Mouse (Mus musculus) left cerebral cortex, postnatal 14 days (tissue): ENCODE measurements around the gene St3gal2. TPM values are rescaled to one million over a fixed set of nuclear protein-coding genes. Genes with fewer than 3 reads are reported as not detected.
"Not testable (repeated sequence)": the region's sequence is repeated elsewhere in the genome, so short reads cannot be mapped to it uniquely, and the experiment has no call there.

Experiments
- DNase-seq, 2 experiments: peaks; one replicate each; pipeline ENCODE4 v3.0.0; 2021 to 2022; ENCODE audit warnings: low spot score in 2 of 2, mixed read lengths in 1 of 2
- intact Hi-C: fragments of 180-260 bp; cut with DNase I; formaldehyde crosslinking; loops from one replicate; pipeline ENCODE4 v1.15.1; 2025
- total RNA-seq, 2 experiments: library from RNA; stranded (reverse); gene quantifications; 2 replicates each; pipeline ENCODE4 v1.2.3; 2021

St3gal2 gene
- total RNA-seq, 2 experiments from 2014 or later = 84.6 to 88.4 TPM

DNA sequence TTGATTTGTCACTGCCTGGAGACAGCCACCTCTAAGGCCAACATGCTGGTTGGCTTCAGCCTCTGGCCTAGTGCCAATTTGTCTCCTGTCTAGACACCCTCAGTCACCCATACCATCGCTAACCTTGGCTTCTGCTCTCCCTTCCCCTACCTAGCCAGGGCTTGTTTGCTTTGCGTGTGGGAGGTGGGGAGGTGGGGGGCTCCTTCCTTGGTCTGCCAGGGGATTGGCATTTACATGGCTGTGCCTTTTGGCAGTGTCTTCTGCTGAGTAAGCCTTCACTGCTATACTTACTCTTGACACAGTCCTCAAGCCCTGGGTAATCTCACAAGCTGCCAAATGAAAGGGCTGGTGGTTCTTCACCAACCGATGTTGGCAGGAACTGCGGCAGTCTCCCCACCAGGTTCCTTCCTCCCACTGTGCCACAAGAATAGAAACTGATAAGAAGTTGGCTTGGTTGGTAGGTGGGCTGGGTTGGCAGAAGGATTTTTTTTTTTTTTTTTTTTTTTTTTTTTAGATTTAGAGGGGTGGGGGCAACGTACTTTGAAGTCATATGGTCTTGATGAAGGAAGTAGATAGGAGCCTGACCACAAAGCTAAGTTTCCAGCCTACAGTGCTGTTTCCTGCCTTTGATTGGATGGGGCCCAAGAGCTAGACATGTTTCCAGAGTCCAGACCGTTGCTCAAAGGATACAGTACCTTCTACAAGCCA, 19.3 kb downstream of the St3gal2 start:
- intact Hi-C loops = no loop called here
- peak; percentile 65 to 85 for DNase-seq

- intact Hi-C loops = no loop called here
- no peak for DNase-seq
Observed at GRCm38 (mm10) chr8:110940682-110941452, 21.1 kb downstream of the St3gal2 start.

DNA sequence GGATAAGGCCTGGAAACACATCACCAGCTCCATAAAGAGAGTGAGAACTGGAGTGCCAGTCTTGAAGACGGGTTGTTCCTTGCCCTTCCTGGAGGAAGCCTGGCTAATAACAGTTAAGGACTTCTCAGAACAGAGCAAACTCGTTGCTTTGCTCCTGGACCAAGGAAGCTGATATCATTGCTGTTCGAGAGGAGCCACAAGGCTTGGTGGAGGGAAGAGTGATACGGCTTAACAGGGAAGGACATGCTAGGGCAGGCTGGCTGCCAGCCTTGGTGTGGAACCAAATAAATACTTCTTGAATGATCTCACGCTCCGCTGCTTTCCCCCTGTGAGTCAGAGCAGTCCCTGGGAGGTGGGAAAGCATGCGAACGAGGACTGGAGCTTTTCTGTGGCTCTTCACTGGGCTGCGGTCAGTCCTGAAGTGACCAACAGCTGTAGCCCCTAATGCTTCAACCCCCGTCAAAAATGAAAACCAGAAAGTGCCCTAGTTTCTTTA, 21.8 kb downstream of the St3gal2 start:
- no peak for DNase-seq
- intact Hi-C loops = no loop called here

DNA sequence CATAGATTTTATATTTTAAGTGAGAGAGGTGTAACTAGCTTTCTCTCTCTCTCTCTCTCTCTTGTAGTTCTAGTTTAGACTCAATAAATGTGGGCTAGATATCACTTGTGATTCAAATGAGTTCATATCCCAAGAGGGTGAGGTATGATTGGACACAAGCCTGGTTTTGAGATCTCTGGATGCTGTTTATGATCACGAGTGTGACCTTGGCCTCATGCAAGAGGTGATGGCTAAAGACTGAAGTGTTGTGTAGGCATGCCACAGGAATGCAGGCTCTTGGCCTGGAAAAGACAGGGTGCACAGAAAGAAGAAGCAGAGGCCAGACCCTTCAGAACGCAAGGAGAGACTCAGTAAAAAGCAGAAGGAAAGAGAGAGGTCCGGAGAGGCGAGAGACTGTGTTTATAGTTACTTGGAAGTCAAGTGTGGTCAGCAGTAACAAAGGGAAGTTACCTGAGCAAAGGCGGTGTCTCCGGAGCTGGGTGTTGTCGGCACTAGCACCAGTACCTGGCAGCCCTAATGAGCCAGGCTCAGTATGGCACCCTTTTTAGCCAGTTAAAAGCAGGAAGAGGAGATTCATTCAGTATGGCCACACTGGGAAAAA, 24.7 kb downstream of the St3gal2 start:
- DNase-seq = no peak
- intact Hi-C loops = no loop called here

- intact Hi-C loops = no loop called here
- DNase-seq = no peak
Observed at GRCm38 (mm10) chr8:110945716-110946115, 26.0 kb downstream of the St3gal2 start.

DNA sequence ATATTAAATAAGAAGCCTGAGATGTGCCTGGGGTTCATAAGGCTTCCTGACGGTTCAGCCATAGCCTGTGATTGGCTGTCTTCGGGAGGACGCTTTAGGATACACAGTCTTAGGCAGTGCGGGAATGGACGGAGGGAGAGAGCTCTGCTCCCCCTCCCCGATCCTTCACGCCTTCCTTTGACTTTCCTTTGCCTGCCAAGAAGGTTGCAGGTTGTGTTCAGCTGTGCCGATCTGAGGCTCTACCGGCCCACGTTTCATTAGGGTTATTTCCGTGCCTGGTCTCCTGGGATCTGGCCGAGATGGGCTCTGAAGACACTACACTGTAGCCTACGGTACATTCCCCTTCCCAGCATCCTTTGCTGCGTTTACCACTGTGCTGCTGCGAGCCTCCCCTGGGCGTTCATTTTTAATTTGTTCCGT, 30.4 kb downstream of the St3gal2 start:
- intact Hi-C loops = no loop called here
- DNase-seq = peak in 1 of 2 experiments; percentile 39

- intact Hi-C loops = no loop called here
- DNase-seq = no peak
Observed at GRCm38 (mm10) chr8:110954776-110955175, 35.1 kb downstream of the St3gal2 start.

GRCm38 (mm10) chr8:110956619-110957450, 37.1 kb downstream of the St3gal2 start:
- DNase-seq = no peak
- intact Hi-C loops = no loop called here

DNA sequence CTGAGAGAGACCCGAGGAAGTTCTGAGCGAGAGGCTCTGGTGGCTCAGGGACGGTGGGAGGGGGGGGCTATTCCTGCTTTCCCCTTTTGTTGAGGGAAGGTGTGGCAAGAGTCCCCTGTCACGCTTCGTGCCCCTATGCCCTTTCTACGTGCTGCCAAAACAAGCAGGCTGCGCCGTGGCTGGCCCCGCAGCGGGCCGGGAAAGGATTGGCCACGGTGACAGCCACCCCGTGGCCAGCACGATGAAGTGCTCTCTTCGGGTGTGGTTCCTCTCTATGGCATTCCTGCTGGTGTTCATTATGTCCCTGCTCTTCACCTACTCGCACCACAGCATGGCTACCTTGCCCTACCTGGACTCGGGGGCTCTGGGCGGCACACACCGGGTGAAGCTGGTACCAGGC, 37.7 kb downstream of the St3gal2 start:
- DNase-seq = no peak
- intact Hi-C loops = no loop called here

DNA sequence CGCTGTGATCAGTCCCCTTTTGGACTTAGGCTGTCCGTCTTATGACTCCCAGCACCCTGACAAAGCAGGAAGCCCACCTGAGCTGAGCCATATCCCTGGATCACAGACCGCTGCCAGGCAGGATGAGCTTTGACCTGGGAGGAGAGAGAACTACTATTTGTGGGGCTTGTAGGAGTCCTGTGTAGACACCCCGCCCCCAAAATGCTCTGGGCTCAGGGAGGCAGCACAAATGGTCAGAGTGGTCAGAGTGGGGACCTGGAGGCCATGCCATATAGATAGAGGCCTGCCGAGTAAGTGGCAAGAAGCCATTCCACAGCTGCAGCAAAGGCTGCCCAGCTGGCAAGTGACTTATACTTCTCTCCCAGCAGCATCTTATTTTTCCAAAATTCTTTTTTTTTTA, 38.4 kb downstream of the St3gal2 start:
- intact Hi-C loops = no loop called here
- DNase-seq = no peak

GRCm38 (mm10) chr8:110958553-110958952, 38.8 kb downstream of the St3gal2 start:
- intact Hi-C loops, DNase-seq: not testable (repeated sequence)

GRCm38 (mm10) chr8:110959071-110959780, 39.5 kb downstream of the St3gal2 start:
- intact Hi-C loops = no loop called here
- no peak for DNase-seq

DNA sequence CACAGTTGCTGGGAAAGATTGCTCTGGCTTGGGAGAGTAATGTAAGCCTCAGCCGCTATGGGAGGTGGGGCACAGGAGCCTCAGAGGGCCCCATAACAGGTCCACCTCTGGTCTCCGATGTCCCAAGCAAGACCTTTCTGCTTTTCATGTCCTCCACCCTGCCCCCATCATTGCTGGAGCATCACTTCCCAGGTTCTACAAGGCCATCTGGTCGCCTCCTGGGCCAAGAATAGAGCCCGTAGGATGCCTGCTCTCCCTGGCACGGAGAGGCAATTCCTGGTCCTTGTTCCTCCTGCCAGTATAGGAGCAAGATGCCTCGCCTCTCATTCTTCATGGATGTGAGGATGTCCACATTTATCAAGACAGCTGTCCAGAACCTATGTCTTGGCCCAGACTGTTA, 40.2 kb downstream of the St3gal2 start:
- no peak for DNase-seq

DNA sequence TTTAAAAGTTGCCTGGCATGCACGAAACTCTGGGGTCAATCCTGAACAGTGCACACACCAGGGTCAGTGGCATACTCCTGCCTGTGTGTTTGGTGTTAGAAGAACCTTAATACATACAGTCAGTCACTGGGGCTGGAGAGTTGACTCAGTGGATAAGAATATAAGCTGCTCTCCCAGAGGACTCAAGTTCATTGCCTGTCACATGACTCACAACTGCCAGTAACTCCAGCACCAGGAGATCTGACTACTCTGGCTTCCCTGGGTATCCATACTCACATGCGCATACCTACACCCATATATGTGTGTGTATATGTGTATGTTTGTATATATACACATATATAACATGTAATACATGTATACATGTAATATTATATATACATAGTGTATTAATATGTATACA, 43.3 kb downstream of the St3gal2 start:
- intact Hi-C loops = no loop called here
- DNase-seq = no peak

More for the DNA sequence above, 40.2 kb downstream of the St3gal2 start:
- intact Hi-C loops = no loop called here

DNA sequence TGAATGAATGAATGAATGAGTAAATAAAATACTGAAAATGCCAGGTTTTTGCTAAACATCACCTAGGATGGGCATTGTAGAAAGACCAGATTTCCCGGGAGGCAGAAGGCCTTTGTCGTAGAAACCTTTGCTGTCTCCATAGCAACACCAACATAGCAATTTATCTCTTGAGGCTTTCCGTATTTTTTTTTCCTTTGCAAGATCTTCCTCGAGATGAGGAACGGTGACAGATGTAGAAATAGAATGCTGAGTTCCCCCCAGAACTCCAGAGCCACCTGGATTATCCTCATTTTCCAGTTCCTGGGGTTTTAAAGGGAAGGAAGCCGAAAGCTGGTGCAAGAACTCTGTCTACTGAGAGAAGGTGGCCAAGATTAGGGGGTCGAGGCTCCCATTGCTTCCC, 44.9 kb downstream of the St3gal2 start:
- intact Hi-C loops = loop anchor here (5.0 kb wide), 1 partner anchor 42 kb away; no protein-coding TSS in a partner anchor
- peak in 1 of 2 experiments; percentile 42 for DNase-seq

GRCm38 (mm10) chr8:110965594-110965993, 45.9 kb downstream of the St3gal2 start:
- DNase-seq = peak; percentile 57 to 78
- intact Hi-C loops = loop anchor here (5.0 kb wide), 1 partner anchor 43 kb away; no protein-coding TSS in a partner anchor

- intact Hi-C loops = loop anchor here (5.0 kb wide), 1 partner anchor 44 kb away; no protein-coding TSS in a partner anchor
Observed at GRCm38 (mm10) chr8:110966586-110966985, 46.9 kb downstream of the St3gal2 start.

DNA sequence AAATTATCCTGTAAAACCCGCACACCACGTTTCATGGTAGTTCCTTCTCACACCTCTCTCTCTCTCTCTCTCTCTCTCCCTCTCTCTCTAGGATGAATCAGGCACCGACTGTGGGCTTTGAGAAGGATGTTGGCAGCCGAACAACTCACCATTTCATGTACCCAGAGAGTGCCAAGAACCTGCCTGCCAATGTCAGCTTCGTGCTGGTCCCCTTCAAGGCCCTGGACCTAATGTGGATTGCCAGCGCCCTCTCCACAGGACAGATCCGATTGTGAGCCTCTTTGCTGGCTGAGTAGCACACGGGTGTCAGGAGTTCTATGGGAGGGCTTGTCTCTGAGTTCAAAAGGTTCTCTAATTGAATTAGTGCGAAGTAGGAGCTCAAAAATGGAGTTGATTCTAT, 47.6 kb downstream of the St3gal2 start:
- intact Hi-C loops = loop anchor here (5.0 kb wide), 1 partner anchor 45 kb away; no protein-coding TSS in a partner anchor
- DNase-seq = peak in 1 of 2 experiments; percentile 25

More at GRCm38 (mm10) chr8:110966586-110966985, 46.9 kb downstream of the St3gal2 start:
- no peak for DNase-seq
